Mouse (Mus musculus) heart, embryonic 14.5 days (tissue): ENCODE measurements around the gene Sart1. TPM values are rescaled to one million over a fixed set of nuclear protein-coding genes. Genes with fewer than 3 reads are reported as not detected.

Experiments
- ATAC-seq: fragments of 200-750 bp; cut with Nextera tagmentation; 2 replicates; pipeline ENCODE4 v1.8.0; 2017; ENCODE audit warnings: low read depth, moderate TSS enrichment; ENCODE audit not compliant: insufficient number of reproducible peaks, insufficient read depth, low FRiP score
- H3K27ac ChIP-seq, 2 experiments: fragments of 200-500 bp in 1 of 2; fragments of 300-500 bp in 1 of 2; sonication (generic) in 1 of 2; replicated peaks in 1 of 2; 2 replicates each; pipeline ENCODE4 v1.5.1; 2012 to 2014; ENCODE audit warnings: low read depth in 2 of 2, low read length in 2 of 2, control low read depth in 1 of 2, mild to moderate bottlenecking in 1 of 2, mixed read lengths in 1 of 2; ENCODE audit not compliant: control insufficient read depth in 1 of 2, insufficient read depth in 1 of 2
- H3K27me3 ChIP-seq: fragments of 300-500 bp; sonication (generic); 2 replicates; pipeline ENCODE4 v1.6.1; 2014; ENCODE audit warnings: mild to moderate bottlenecking, low read length, control low read depth; ENCODE audit not compliant: control insufficient read depth, insufficient read depth
- H3K36me3 ChIP-seq: fragments of 300-500 bp; sonication (generic); 2 replicates; pipeline ENCODE4 v1.6.1; 2014; ENCODE audit warnings: mild to moderate bottlenecking, control low read depth, low read length, mixed read lengths; ENCODE audit not compliant: control insufficient read depth, insufficient read depth
- H3K4me1 ChIP-seq, 2 experiments: fragments of 200-500 bp in 1 of 2; fragments of 300-500 bp in 1 of 2; sonication (generic) in 1 of 2; 2 replicates each; pipeline ENCODE4 v1.6.1; 2012 to 2014; ENCODE audit warnings: low read length in 2 of 2, control low read depth in 1 of 2, mixed read lengths in 1 of 2; ENCODE audit not compliant: control insufficient read depth in 2 of 2, insufficient read depth in 2 of 2
- H3K4me2 ChIP-seq: fragments of 300-500 bp; sonication (generic); 2 replicates; pipeline ENCODE4 v1.6.1; 2014; ENCODE audit warnings: mild to moderate bottlenecking, low read length
- H3K4me3 ChIP-seq, 2 experiments: fragments of 200-500 bp in 1 of 2; fragments of 300-500 bp in 1 of 2; sonication (generic) in 1 of 2; 2 replicates each; pipeline ENCODE4 v1.5.1; 2012 to 2014; ENCODE audit warnings: low read length in 2 of 2, mild to moderate bottlenecking in 2 of 2, control low read depth in 1 of 2, low read depth in 1 of 2, moderate library complexity in 1 of 2; ENCODE audit not compliant: control insufficient read depth in 1 of 2, insufficient read depth in 1 of 2
- H3K9ac ChIP-seq: fragments of 300-500 bp; sonication (generic); 2 replicates; pipeline ENCODE4 v1.6.1; 2014; ENCODE audit warnings: mild to moderate bottlenecking, low read length
- H3K9me3 ChIP-seq: fragments of 300-500 bp; sonication (generic); 2 replicates; pipeline ENCODE4 v1.6.1; 2016; ENCODE audit warnings: low read length, control low read depth; ENCODE audit not compliant: control insufficient read depth
- WGBS: fragments of 180-500 bp; shearing (Covaris S2); extraction: QIAGEN DNeasy Blood & Tissue Kit; methylation state at CpG from one replicate; pipeline ENCODE4 v1.1.7; 2014; 5-methylcytosine and 5-hydroxymethylcytosine counted together
- polyA plus RNA-seq: library from polyadenylated mRNA; unstranded; fragments of >200 nt; fragmentation: Nextera tagmentation; extraction: Ambion mirVana; gene quantifications from 2 replicates; pipeline ENCODE4 v1.2.1, GENCODE M21; 2014

Gene Sart1
- polyA plus RNA-seq, 1 experiment from 2014 or later: 39.5 TPM

- peaks cover 9 to 16% of the 10 kb centered on the region in 2 experiments for H3K4me1 ChIP-seq
- peak overlapping the region; percentile 95 for H3K4me2 ChIP-seq
- H3K4me3 ChIP-seq: peak overlapping the region; percentile 64 to 98
- H3K27ac ChIP-seq: peak overlapping the region in 1 of 2 experiments; percentile 97; a peak in 3 of 4 replicates
- H3K36me3 ChIP-seq: peaks cover 66% of the 10 kb centered on the region
- peak overlapping the region; percentile 95 for H3K9ac ChIP-seq
- 9% methylated on average over 11 of the region's 11 CpGs for WGBS
- ATAC-seq: no peak
- no peaks in the 10 kb centered on the region for H3K9me3 ChIP-seq
- no peaks in the 10 kb centered on the region for H3K27me3 ChIP-seq
Observed at GRCm38 (mm10) chr19:5367455-5367854, 21.0 kb downstream of the Sart1 start.

GRCm38 (mm10) chr19:5367053-5367359 is 21.5 kb downstream of the Sart1 start, which contains the start of gene Banf1:
Gene Banf1 (minus strand): TSS chr19:5367168.
- Histone ChIP-seq H3K27ac (peak within 1 kb of the TSS; percentile 97), H3K27me3 (no peaks in the 10 kb centered on the region), H3K4me1 (peaks cover 9 to 16% of the 10 kb centered on the region in 2 experiments), H3K4me3 (peak within 1 kb of the TSS; percentile 64 to 98), H3K9me3 (no peaks in the 10 kb centered on the region), H3K9ac (peak within 1 kb of the TSS; percentile 95), H3K36me3 (peaks cover 62% of the 10 kb centered on the region), H3K4me2 (peak within 1 kb of the TSS; percentile 95)
- ATAC-seq: peak; percentile 8; the same call in 1 of the 2 replicates
- under 1% methylated on average over 33 of the region's 33 CpGs for WGBS

- no peaks in the 10 kb centered on the region for H3K27me3 ChIP-seq
- no peaks in the 10 kb centered on the region for H3K9me3 ChIP-seq
- peaks cover 9 to 20% of the 10 kb centered on the region in 2 experiments for H3K4me1 ChIP-seq
- peaks cover 56% of the 10 kb centered on the region for H3K36me3 ChIP-seq
- peak within 1 kb of the TSS; percentile 64 to 98 for H3K4me3 ChIP-seq
- under 1% methylated on average over 89 of the region's 92 CpGs for WGBS
- peak; percentile 90 for ATAC-seq
- H3K9ac ChIP-seq: peak within 1 kb of the TSS; percentile 95
- peak within 1 kb of the TSS; percentile 97 for H3K27ac ChIP-seq
- H3K4me2 ChIP-seq: peak within 1 kb of the TSS; percentile 95
Observed at GRCm38 (mm10) chr19:5366175-5367052, 22.1 kb downstream of the Sart1 start, which contains the start of gene Eif1ad. Gene Eif1ad (plus strand): TSS chr19:5366741.

GRCm38 (mm10) chr19:5365751-5366150 is 22.8 kb downstream of the Sart1 start:
- peak overlapping the region; percentile 95 for H3K9ac ChIP-seq
- no peaks in the 10 kb centered on the region for H3K27me3 ChIP-seq
- H3K27ac ChIP-seq: peak overlapping the region; percentile 40 to 97; a peak in 2 of 4 replicates
- 17% methylated on average over 11 of the region's 11 CpGs for whole genome bisulfite sequencing
- peak overlapping the region; percentile 64 to 98 for H3K4me3 ChIP-seq
- ATAC-seq: no peak
- peaks cover 9 to 20% of the 10 kb centered on the region in 2 experiments for H3K4me1 ChIP-seq
- peaks cover 52% of the 10 kb centered on the region for H3K36me3 ChIP-seq
- peak overlapping the region; percentile 95 for H3K4me2 ChIP-seq
- no peaks in the 10 kb centered on the region for H3K9me3 ChIP-seq

- H3K4me2 ChIP-seq: no peak overlapping the region
- H3K27me3 ChIP-seq: no peaks in the 10 kb centered on the region
- no peaks in the 10 kb centered on the region for H3K9me3 ChIP-seq
- 93% methylated on average over 2 of the region's 2 CpGs for WGBS
- no peak overlapping the region for H3K27ac ChIP-seq
- H3K4me3 ChIP-seq: no peak overlapping the region
- peaks cover 36% of the 10 kb centered on the region for H3K36me3 ChIP-seq
- peaks cover 9 to 20% of the 10 kb centered on the region in 2 experiments for H3K4me1 ChIP-seq
- no peak for ATAC-seq
- H3K9ac ChIP-seq: no peak overlapping the region
Observed at GRCm38 (mm10) chr19:5364124-5364523, 24.4 kb downstream of the Sart1 start.

GRCm38 (mm10) chr19:5362186-5362585 is 26.3 kb downstream of the Sart1 start:
- H3K4me2 ChIP-seq: no peak overlapping the region
- H3K36me3 ChIP-seq: peaks cover 24% of the 10 kb centered on the region
- no peak overlapping the region for H3K9ac ChIP-seq
- ATAC-seq: no peak
- 75% methylated on average over 2 of the region's 2 CpGs for WGBS
- H3K4me3 ChIP-seq: no peak overlapping the region
- H3K9me3 ChIP-seq: no peaks in the 10 kb centered on the region
- no peaks in the 10 kb centered on the region for H3K27me3 ChIP-seq
- H3K4me1 ChIP-seq: peaks cover 4 to 10% of the 10 kb centered on the region in 2 experiments
- no peak overlapping the region for H3K27ac ChIP-seq

GRCm38 (mm10) chr19:5356080-5356479 is 32.4 kb downstream of the Sart1 start:
- Histone ChIP-seq H3K9ac (no peak overlapping the region), H3K4me3 (no peak overlapping the region), H3K4me1 (no peaks in the 10 kb centered on the region), H3K27ac (no peak overlapping the region), H3K9me3 (no peaks in the 10 kb centered on the region), H3K36me3 (no peaks in the 10 kb centered on the region), H3K27me3 (no peaks in the 10 kb centered on the region), H3K4me2 (no peak overlapping the region)
- WGBS: no CpG with 5 or more reads among the region's 1 CpGs
- ATAC-seq: no peak
